Mouse (Mus musculus): Measurements from ENCODE around the gene Ctc1. TPM values are rescaled to one million over a fixed set of nuclear protein-coding genes. Genes with fewer than 3 reads are reported as not detected.
A peak's percentile ranks its signal among the peaks of the same experiment; 100 is the strongest.

The Ctc1 gene
- polyA plus RNA-seq, 1 experiment from 2014 or later = 60.4 TPM

GRCm38 (mm10) chr11:69058265-69058664 lies 42.6 kb downstream of the Ctc1 start:
- Histone ChIP-seq H3K4me2 (replicated peaks) (peak overlapping the region; percentile 95), H3K4me3 (peak overlapping the region; percentile 90), H3K4me1 (peaks cover 24% of the 10 kb centered on the region), H3K36me3 (peaks cover 10% of the 10 kb centered on the region), H3K9me3 (no peaks in the 10 kb centered on the region), H3K27me3 (no peaks in the 10 kb centered on the region), H3K9ac (peak overlapping the region; percentile 73), H3K27ac (no peak overlapping the region)
- ATAC-seq (ENCODE audit: low FRiP score, low read depth) = no peak
- 75% methylated on average over 2 of the region's 2 CpGs for WGBS

GRCm38 (mm10) chr11:69058729-69059356 lies 43.1 kb downstream of the Ctc1 start:
- ATAC-seq (ENCODE audit: low FRiP score, low read depth) = 0 out of 2 replicates have a peak, but pooled peaks have one; percentile 2
- Histone ChIP-seq H3K9ac (peak overlapping the region; percentile 73), H3K27ac (peak overlapping the region; percentile 59; the same call in 1 of the 2 replicates), H3K4me2 (replicated peaks) (peak overlapping the region; percentile 95), H3K36me3 (peaks cover 5% of the 10 kb centered on the region), H3K27me3 (no peaks in the 10 kb centered on the region), H3K9me3 (no peaks in the 10 kb centered on the region), H3K4me3 (peak overlapping the region; percentile 90), H3K4me1 (peaks cover 24% of the 10 kb centered on the region)
- WGBS = 3% methylated on average over 19 of the region's 19 CpGs

GRCm38 (mm10) chr11:69059357-69059974 lies 43.8 kb downstream of the Ctc1 start, which contains the start of gene Borcs6:
Gene Borcs6 (plus strand): TSS chr11:69059717.
- peak within 1 kb of the TSS; percentile 86 for H3K27ac ChIP-seq

GRCm38 (mm10) chr11:69059975-69060411 lies 44.3 kb downstream of the Ctc1 start:
- WGBS = under 1% methylated on average over 41 of the region's 49 CpGs
- Histone ChIP-seq H3K9ac (peak overlapping the region; percentile 88), H3K36me3 (no peaks in the 10 kb centered on the region), H3K4me2 (replicated peaks) (peak overlapping the region; percentile 95), H3K4me1 (peaks cover 33% of the 10 kb centered on the region), H3K4me3 (peak overlapping the region; percentile 90), H3K9me3 (no peaks in the 10 kb centered on the region), H3K27ac (peak overlapping the region; percentile 86), H3K27me3 (no peaks in the 10 kb centered on the region)
- ATAC-seq (ENCODE audit: low FRiP score, low read depth) = peak; percentile 4; the same call in 1 of the 2 replicates

More at GRCm38 (mm10) chr11:69059357-69059974, 43.8 kb downstream of the Ctc1 start, which contains the start of gene Borcs6:
- ATAC-seq (ENCODE audit: low FRiP score, low read depth) = peak; percentile 93
- Histone ChIP-seq H3K36me3 (no peaks in the 10 kb centered on the region), H3K27me3 (no peaks in the 10 kb centered on the region), H3K9ac (peak within 1 kb of the TSS; percentile 88), H3K4me2 (replicated peaks) (peak within 1 kb of the TSS; percentile 95), H3K4me1 (peaks cover 30% of the 10 kb centered on the region), H3K4me3 (peak within 1 kb of the TSS; percentile 90), H3K9me3 (no peaks in the 10 kb centered on the region)
- under 1% methylated on average over 57 of the region's 64 CpGs for WGBS

GRCm38 (mm10) chr11:69060448-69061254 lies 44.9 kb downstream of the Ctc1 start:
- peak overlapping the region; percentile 86; the same call in 1 of the 2 replicates for H3K27ac ChIP-seq
- no peaks in the 10 kb centered on the region for H3K27me3 ChIP-seq
- no peak for ATAC-seq (ENCODE audit: low FRiP score, low read depth)
- H3K4me2 ChIP-seq (replicated peaks) = peak overlapping the region; percentile 95
- no peaks in the 10 kb centered on the region for H3K36me3 ChIP-seq
- 2% methylated on average over 40 of the region's 40 CpGs for WGBS
- H3K4me1 ChIP-seq = peaks cover 33% of the 10 kb centered on the region
- H3K4me3 ChIP-seq = peak overlapping the region; percentile 90
- no peaks in the 10 kb centered on the region for H3K9me3 ChIP-seq
- peak overlapping the region; percentile 88 for H3K9ac ChIP-seq

- ATAC-seq (ENCODE audit: low FRiP score, low read depth) = no peak
- Histone ChIP-seq H3K4me2 (replicated peaks) (peak overlapping the region; percentile 95), H3K36me3 (no peaks in the 10 kb centered on the region), H3K4me1 (peaks cover 40% of the 10 kb centered on the region), H3K27me3 (no peaks in the 10 kb centered on the region), H3K9ac (peak overlapping the region; percentile 88), H3K27ac (no peak overlapping the region), H3K4me3 (peak overlapping the region; percentile 90), H3K9me3 (no peaks in the 10 kb centered on the region)
- 8% methylated on average over 17 of the region's 17 CpGs for whole genome bisulfite sequencing
Observed at GRCm38 (mm10) chr11:69061255-69061912, 45.7 kb downstream of the Ctc1 start.

- H3K27ac ChIP-seq = no peak overlapping the region
- under 1% methylated on average over 17 of the region's 17 CpGs for WGBS
Observed at GRCm38 (mm10) chr11:69062194-69062760, 46.6 kb downstream of the Ctc1 start.

GRCm38 (mm10) chr11:69062761-69063224 lies 47.1 kb downstream of the Ctc1 start:
- no peaks in the 10 kb centered on the region for H3K27me3 ChIP-seq
- peak overlapping the region; percentile 95 for H3K4me2 ChIP-seq (replicated peaks)
- peak; percentile 26 for ATAC-seq (ENCODE audit: low FRiP score, low read depth)
- H3K27ac ChIP-seq = peak overlapping the region; percentile 52; the same call in 1 of the 2 replicates
- under 1% methylated on average over 19 of the region's 19 CpGs for WGBS
- H3K36me3 ChIP-seq = no peaks in the 10 kb centered on the region
- peak overlapping the region; percentile 90 for H3K4me3 ChIP-seq
- no peaks in the 10 kb centered on the region for H3K9me3 ChIP-seq
- H3K4me1 ChIP-seq = peaks cover 44% of the 10 kb centered on the region
- peak overlapping the region; percentile 59 for H3K9ac ChIP-seq

More at GRCm38 (mm10) chr11:69062194-69062760, 46.6 kb downstream of the Ctc1 start:
- ATAC-seq (ENCODE audit: low FRiP score, low read depth) = no peak
- Histone ChIP-seq H3K9ac (no peak overlapping the region), H3K9me3 (no peaks in the 10 kb centered on the region), H3K27me3 (no peaks in the 10 kb centered on the region), H3K36me3 (no peaks in the 10 kb centered on the region), H3K4me1 (peaks cover 44% of the 10 kb centered on the region), H3K4me3 (peak overlapping the region; percentile 90), H3K4me2 (replicated peaks) (peak overlapping the region; percentile 95)

GRCm38 (mm10) chr11:69063413-69064201 lies 47.9 kb downstream of the Ctc1 start:
- H3K4me2 ChIP-seq (replicated peaks) = peak overlapping the region; percentile 95
- no peaks in the 10 kb centered on the region for H3K36me3 ChIP-seq
- no peaks in the 10 kb centered on the region for H3K27me3 ChIP-seq
- peak overlapping the region; percentile 78 for H3K9ac ChIP-seq
- peak overlapping the region; percentile 85 for H3K27ac ChIP-seq
- H3K4me1 ChIP-seq = peaks cover 38% of the 10 kb centered on the region
- H3K9me3 ChIP-seq = no peaks in the 10 kb centered on the region
- WGBS = under 1% methylated on average over 31 of the region's 31 CpGs
- ATAC-seq (ENCODE audit: low FRiP score, low read depth) = 0 out of 2 replicates have a peak, but pooled peaks have one; percentile 12
- peak overlapping the region; percentile 90 for H3K4me3 ChIP-seq

- no peaks in the 10 kb centered on the region for H3K36me3 ChIP-seq
- WGBS = 50% methylated on average over 9 of the region's 9 CpGs
- peak overlapping the region; percentile 95 for H3K4me2 ChIP-seq (replicated peaks)
- H3K27me3 ChIP-seq = no peaks in the 10 kb centered on the region
- no peaks in the 10 kb centered on the region for H3K9me3 ChIP-seq
- no peak for ATAC-seq (ENCODE audit: low FRiP score, low read depth)
- H3K4me1 ChIP-seq = peaks cover 35% of the 10 kb centered on the region
- H3K27ac ChIP-seq = peak overlapping the region; percentile 85
- peak overlapping the region; percentile 90 for H3K4me3 ChIP-seq
- H3K9ac ChIP-seq = peak overlapping the region; percentile 78
Observed at GRCm38 (mm10) chr11:69064259-69065133, 48.8 kb downstream of the Ctc1 start.

Data from limb, embryonic 13.5 days (tissue).